Comparison of ENCODE assay signal across 9 mouse cellular contexts in genomic region chr11:72130021-72130420, GRCm38 (mm10). TPM values are rescaled to one million over a fixed set of nuclear protein-coding genes. Genes with fewer than 3 reads are reported as not detected.
DNase-seq lines count a peak whose midpoint lies in the region; ATAC-seq and TF ChIP-seq lines count a peak whose summit lies in the region.
"Had no signal": no experiment of that assay in that cellular context is flagged by ENCODE, and none has a peak within 500 bp of the region (broad histone marks: within the 10 kb centered on the region; RNA-seq: fewer than 3 reads in every experiment).

No protein-coding gene starts in this region.

- WGBS in kidney, embryonic 15.5 days, result 13% methylated on average over 11 of the region's 11 CpGs
- 10% methylated on average over 11 of the region's 11 CpGs for WGBS in small intestine, adult 2 months

- intact Hi-C loops in left cerebral cortex, postnatal 36 days (cut with DNase I), result no loop called here

- H3K9ac ChIP-seq in kidney, embryonic 15.5 days, result no peak overlapping the region

- 0 out of 2 replicates have a peak overlapping the region, but pooled peaks have one; percentile 2 for H3K4me2 ChIP-seq in kidney, embryonic 15.5 days

- no peaks in the 10 kb centered on the region for H3K9me3 ChIP-seq in kidney, embryonic 15.5 days (replicated peaks)

- H3K27me3 ChIP-seq in kidney, embryonic 15.5 days, result peaks cover 29% of the 10 kb centered on the region
- H3K27me3 ChIP-seq in small intestine, adult 2 months (ENCODE audit: control insufficient read depth, insufficient read depth, low read length), result peaks cover 4% of the 10 kb centered on the region

- no peak for TF ChIP-seq POLR2A in small intestine, adult 2 months (IDR thresholded peaks at IDR 0.05; ENCODE audit: low read depth, low read length)

- H3K36me3 ChIP-seq in kidney, embryonic 15.5 days, result no peaks in the 10 kb centered on the region
- no peaks in the 10 kb centered on the region for H3K36me3 ChIP-seq in small intestine, adult 2 months (ENCODE audit: control insufficient read depth, insufficient read depth, low read length)
- H3K36me3 ChIP-seq: G1E had no signal

- H3K4me1 ChIP-seq in kidney, embryonic 15.5 days, result peaks cover 28% of the 10 kb centered on the region
- peaks cover 24% of the 10 kb centered on the region; the same call in 1 of the 2 replicates for H3K4me1 ChIP-seq in small intestine, adult 2 months (ENCODE audit: control insufficient read depth, insufficient read depth, insufficient read length, low read length)

- no peak for DNase-seq in kidney, postnatal 14 days
- DNase-seq in cerebellum, adult 18-20 months, result peak; percentile 79 to 87
- DNase-seq in heart, adult 18-20 months, result peak; percentile 69 to 82
- peak; percentile 40 to 59 for DNase-seq in left cerebral cortex, postnatal 36 days (ENCODE audit: low spot score in 2 of 2)
- DNase-seq in urinary bladder, postnatal 36 days (ENCODE audit: low spot score in 2 of 2), result no peak

- no peak for ATAC-seq in kidney, embryonic 15.5 days (replicated peaks; ENCODE audit: low FRiP score)
- no peak for ATAC-seq in megakaryocyte, adult 5-6 weeks (ENCODE audit: poor library complexity, severe bottlenecking)

- H3K4me3 ChIP-seq in kidney, embryonic 15.5 days (replicated peaks), result no peak overlapping the region
- H3K4me3 ChIP-seq in small intestine, adult 2 months (ENCODE audit: low read depth, low read length), result peak overlapping the region; percentile 1; the same call in 1 of the 2 replicates

- no peak for TF ChIP-seq CTCF in small intestine, adult 2 months (IDR thresholded peaks at IDR 0.05; ENCODE audit: extremely low read depth, insufficient read length, insufficient replicate concordance, low read depth, low read length)

- no peak overlapping the region for H3K27ac ChIP-seq in kidney, embryonic 15.5 days
- H3K27ac ChIP-seq in small intestine, adult 2 months (ENCODE audit: insufficient read depth, low read depth, low read length), result peak overlapping the region; percentile 67

RNA-seq across cellular contexts. Expression of gene Pitpnm3, which starts 5.6 kb away (rescaled TPM):
- polyA plus RNA-seq in kidney, embryonic 15.5 days (2015; fragmentation: Nextera tagmentation; extraction: Ambion mirVana), result 0.05 and 0.13 TPM in 2 replicates
- 1 to 10 TPM; 1.1 to 1.3 TPM for total RNA-seq in heart, adult 18-20 months (2021)
- total RNA-seq in left cerebral cortex, postnatal 36 days (2021), result 10 to 100 TPM; 74.9 to 83.2 TPM
- polyA plus RNA-seq in small intestine, adult 2 months (2012; rRNA removed), result 2.5 and 3.0 TPM in 2 replicates
- total RNA-seq in megakaryocyte, adult 5-6 weeks (2015), result not detected in 2 replicates
- total RNA-seq in megakaryocyte, adult 5-6 weeks (2017), result 0.07 TPM in 1 of 2 replicates, not detected in the other

Comparison
In these comparisons a context has a peak if more than half of its experiments do, and no peak if none do; other contexts are left out.
1. DNase-seq: peak in cerebellum, adult 18-20 months (2 of 2), heart, adult 18-20 months (2 of 2) and left cerebral cortex, postnatal 36 days (2 of 2); none in kidney, postnatal 14 days (single experiment) and urinary bladder, postnatal 36 days (0 of 2).
2. RNA of gene Pitpnm3, which starts 5.6 kb away (total RNA-seq): 74.9 to 83.2 TPM in left cerebral cortex, postnatal 36 days; 1.1 to 1.3 TPM in heart, adult 18-20 months and 0.07 TPM in megakaryocyte, adult 5-6 weeks; every median in the first group is over 10 times any median in the second.